Mouse (Mus musculus): ENCODE measurements around the gene Ddx39.

DNA sequence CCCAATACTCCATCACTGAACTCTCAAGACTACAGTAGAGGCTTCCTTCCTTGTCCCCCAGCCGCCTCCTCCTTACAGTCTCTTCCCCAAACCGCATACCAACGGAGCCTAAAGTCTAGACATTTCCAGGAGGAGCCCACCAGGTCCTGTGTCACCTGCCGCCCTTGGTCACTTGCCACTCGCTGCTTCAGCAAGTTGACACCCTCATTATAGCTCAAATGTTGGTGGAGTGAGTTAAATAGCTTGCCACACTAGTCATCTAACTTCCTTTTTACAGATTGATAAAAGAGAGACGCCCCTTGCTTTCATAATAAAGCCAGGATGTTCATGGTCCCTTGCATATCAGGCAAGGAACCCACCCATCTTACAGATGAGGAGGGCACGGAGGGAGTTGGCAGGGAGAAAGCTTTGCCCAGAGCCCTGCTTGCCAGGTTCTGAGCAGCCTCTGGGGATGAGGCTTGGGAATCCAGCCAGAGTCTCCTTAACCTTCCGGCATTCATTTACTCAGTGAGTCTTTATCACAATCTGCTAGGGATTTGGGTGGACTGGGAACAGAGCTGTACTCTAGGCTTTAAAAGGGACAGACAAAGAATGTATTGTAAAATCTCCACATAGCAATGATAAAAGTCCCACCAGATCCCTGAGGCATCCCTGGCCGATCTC, 14.4 kb upstream of the Ddx39 start:
- no peak for TF ChIP-seq POLR2A (IDR thresholded peaks at IDR 0.05; ENCODE audit: low read depth, low read length)
- no peak for TF ChIP-seq CTCF (conservative IDR thresholded peaks at IDR 0.05; ENCODE audit: insufficient read depth, insufficient read length, low read depth, low read length)
